Mouse (Mus musculus): ENCODE measurements at regions not wholly inside any gene's neighbourhood (a gene's known extent, or its start where the extent isn't known, plus 50 kb on each side); places are given as distances from the start of the nearest gene placed in this dataset.
"Not testable (repeated sequence)": the region's sequence is repeated elsewhere in the genome, so short reads cannot be mapped to it uniquely, and the experiment has no call there.

DNA sequence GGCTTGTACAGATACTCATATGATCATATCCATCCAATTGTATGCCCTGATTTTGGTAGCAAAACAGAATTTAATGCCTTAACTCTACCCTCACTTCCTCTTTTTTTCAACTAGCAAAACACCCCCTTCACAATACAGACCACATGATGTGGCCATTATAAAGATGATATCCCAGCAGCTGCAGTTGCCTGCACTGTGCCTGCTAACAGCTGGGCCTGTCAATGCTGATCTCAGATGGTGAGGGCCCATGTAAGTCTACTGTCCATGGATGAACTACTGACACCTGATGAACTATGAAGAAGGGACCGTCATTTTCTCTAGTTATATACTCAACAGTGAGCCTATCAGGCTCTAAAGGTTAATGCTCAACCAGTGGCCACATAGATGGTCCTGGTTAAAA, 191.8 kb upstream of the Fmr1 start:
- DNase-seq (ENCODE audit: inconsistent age in 2 of 2, low spot score in 1 of 2) = no peak

DNA sequence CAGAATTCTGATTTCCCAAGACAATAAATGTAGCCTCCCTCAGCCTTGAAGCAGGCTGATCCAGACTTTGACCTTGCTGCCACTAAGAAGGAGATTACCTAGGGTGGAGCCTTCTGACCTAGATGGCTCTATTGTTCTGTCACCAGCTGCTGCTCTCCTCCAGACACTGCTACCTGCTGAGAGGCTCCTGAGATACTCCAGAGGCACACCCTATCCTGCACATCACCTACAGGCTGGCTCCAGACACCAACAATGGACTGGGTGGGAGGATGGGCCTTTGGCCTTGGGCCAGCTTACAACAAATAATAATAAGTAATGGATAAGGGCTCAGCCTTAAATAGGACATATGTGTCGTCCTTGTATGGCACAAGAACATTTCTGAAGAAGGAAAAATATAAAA, 186.3 kb upstream of the Fmr1 start:
- not testable (repeated sequence) for DNase-seq (ENCODE audit: inconsistent age in 2 of 2, low spot score in 1 of 2)

DNA sequence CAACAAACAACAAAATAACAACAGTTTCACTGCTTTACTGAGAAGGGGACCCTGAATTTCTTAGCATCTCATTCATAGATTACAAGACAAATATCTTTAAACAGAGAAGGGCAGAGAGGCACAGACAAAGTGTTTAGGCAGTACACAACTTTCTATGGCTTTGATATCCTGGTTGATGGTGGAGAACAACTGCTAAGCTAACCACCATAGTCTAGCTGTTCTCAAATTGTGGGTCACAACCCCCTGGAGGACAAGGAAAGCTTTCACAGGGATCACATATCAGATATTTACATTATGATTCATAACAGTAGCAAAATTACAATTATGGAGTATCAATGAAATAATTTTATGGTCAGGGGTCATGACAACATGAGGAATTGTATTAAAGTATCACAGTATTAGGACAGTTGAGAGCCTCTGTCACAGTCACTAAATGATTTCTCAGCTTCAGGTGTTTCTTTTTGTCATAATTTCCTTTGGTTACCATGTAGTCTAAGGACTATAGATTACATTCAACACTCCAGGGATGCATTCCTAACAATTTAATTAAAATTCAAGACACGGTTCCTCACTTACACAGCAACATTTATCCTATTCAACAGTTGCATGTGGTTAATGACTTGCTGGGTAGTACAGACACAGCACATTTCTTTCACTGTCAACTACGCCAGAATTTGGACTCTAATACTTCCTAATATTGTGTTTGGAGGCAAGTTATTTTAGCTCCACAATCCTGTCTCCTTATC, 183.8 kb upstream of the Fmr1 start:
- no peak for DNase-seq (ENCODE audit: inconsistent age in 2 of 2, low spot score in 1 of 2)

DNA sequence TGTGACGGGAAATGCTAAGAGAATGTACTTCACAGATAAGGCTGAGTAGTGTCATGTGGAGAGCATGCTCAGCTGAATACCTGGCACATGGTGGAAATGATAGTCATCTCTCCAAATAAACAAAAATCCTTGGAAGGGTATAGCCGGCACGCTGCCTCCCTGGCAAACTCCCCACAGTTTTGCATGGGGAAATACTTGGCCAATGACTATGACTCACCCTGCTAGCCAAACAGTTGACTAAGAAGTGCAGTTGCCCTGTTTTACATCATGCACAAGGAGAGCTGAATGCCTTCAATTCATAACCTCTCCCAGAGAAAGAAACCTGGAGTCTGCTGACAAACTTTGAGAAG, 183.2 kb upstream of the Fmr1 start:
- DNase-seq (ENCODE audit: inconsistent age in 2 of 2, low spot score in 1 of 2) = peak in 1 of 2 experiments; percentile 34

DNA sequence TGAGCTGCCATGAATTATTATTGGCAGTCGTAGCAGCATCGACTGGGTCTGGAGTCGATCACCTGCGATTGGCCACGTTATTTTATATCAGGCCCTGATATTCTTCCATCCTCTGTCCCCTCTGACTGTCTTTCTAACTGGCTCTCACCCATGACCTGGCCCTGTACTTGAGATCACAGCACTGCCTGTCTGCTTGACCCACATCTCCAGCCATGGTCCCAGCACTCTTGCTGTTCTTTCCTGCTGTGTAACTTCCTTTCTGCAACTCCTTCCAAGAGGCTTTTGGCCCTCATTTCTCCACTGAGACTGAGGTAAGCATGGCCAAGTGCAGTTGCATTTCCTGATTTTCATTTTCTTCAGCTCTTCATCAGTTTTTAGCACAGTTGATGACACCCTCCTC, 182.6 kb upstream of the Fmr1 start:
- no peak for DNase-seq (ENCODE audit: inconsistent age in 2 of 2, low spot score in 1 of 2)

DNA sequence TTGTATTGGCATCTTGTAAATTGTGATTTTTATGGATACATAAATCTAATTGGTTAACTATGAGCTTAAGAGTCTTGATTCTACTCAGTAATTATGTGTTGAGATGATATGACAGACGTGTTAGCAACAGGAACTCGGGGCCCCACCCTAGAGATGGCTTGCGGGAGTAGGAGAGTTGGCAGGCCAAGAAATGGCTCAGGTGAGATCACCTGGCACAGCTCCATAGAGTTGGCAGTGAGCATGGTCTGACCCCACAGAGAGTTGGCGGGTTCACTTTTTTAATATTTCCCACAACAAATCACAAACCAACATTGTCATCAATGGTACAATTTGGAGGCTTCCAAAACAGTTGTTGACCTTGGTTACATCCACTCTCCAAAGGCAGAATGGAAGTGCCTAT, 180.5 kb upstream of the Fmr1 start:
- DNase-seq (ENCODE audit: inconsistent age in 2 of 2, low spot score in 1 of 2) = no peak

DNA sequence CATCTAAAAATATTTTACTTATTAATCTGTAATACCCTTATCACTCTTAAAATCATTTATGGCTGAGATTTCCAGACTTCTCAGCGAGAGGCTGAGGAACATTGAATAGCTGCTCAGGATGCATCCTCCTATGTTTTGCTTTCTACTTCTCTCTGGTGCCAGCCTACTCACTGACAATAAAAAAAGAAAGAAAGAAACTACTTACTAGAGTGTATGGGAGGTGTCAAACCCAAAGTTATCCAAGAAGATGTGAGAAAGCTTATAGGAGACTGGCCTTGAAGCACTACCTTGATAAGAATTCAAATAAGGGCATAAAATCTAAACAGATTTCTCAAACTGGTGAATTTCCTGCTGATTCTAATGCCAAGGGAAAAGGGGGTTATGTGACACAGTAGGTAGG, 175.4 kb upstream of the Fmr1 start:
- DNase-seq (ENCODE audit: inconsistent age in 2 of 2, low spot score in 1 of 2) = no peak

DNA sequence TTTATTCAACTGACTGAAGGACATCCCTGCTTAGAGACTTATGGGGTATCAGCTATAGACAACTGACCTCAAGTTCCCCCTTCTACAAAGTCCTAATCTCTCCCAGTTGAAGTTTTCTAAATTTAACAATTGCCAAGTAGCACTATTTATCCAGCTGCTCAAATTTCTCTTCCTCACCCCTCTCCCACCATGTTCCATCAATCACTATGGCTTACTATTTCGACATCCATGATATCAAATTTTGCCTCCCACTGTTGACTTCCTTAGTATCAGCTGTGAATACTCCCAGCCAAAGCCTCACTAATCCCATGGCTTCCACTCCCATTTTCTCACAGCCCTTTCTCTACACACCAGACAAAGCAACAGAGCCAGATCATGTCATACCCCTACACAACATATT, 170.7 kb upstream of the Fmr1 start:
- no peak for DNase-seq (ENCODE audit: inconsistent age in 2 of 2, low spot score in 1 of 2)

DNA sequence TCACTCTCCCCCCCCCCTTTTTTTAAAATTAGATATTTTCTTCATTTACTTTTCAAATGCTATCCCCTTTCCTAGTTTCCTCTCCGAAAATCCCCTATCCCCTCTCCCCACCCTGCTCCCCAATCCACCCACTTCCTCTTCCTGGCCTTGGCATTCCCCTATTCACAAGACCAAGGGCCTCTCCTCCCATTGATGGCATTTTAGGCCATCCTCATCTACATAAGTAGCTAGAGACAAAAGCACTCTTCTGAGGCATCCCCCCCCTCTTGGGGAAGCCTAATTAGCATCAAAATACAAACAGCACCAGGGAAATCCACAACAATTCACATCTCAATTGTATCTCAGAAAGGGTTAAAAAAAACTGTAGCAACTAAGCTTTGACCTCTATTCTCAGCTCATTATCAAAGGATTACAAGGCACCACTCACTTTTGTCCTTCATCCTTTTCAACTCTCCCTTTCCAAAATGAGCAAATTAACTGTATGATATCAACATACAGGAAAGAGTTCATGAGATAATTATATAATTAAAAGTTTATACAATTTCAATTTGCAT, 166.1 kb upstream of the Fmr1 start:
- DNase-seq (ENCODE audit: inconsistent age in 2 of 2, low spot score in 1 of 2) = no peak

DNA sequence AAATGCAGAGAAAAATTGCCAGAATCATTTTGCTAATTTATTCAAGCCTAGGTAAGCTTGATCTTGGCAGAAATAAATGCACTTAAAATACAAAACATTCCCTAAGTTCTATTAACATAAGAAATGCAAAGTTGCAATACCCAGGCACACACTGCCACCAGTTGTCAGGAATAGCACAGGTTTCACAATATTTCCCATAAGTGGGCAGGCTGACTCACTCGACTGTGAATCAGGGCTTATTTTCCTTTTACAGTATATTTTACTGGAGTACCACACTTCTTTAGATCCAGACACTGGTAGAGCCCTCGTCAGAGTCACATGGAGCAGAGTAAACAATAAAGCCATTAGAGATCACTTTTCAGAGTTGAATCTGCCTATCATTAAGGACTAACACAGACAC, 131.8 kb upstream of the Fmr1 start:
- DNase-seq (ENCODE audit: inconsistent age in 2 of 2, low spot score in 1 of 2) = no peak

DNA sequence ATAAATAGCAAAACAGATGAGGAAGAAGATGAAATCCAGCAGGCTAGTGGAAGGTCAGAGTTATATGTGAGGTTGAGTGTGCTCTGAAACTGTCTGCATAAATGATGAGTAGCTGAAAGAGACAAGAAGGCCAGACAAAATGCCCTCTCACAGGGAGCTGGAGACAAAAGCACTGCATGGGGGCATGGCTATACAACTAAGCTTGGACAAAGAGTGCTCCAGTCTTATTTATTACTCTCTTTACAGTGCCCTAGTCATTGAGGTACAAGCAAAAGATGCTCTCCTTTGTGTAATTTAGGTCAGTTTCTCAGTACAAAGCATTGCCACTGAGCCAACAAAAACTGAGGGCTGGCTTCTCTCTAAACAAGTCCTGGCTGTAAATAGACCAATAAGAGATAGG, 124.3 kb upstream of the Fmr1 start:
- DNase-seq (ENCODE audit: inconsistent age in 2 of 2, low spot score in 1 of 2) = no peak

DNA sequence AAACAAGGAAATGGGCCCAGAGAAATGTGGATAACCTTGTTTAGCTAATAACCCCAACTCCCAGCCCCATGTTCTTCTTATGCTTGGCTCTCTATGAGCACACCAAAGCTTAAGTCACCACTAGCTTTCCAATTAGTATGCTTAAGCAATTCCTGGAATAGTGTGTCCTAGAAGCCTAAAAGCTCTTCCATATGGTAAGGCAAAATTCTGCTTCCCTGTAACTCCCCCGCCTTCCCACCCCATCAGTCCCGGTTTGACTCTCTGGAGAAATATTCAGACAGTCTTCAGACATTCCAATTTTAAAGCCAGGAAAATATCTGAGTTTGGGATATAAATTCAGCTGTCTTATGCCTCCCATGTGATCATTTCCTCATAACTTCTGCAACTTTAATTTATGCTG, 120.6 kb upstream of the Fmr1 start:
- DNase-seq (ENCODE audit: inconsistent age in 2 of 2, low spot score in 1 of 2) = no peak

DNA sequence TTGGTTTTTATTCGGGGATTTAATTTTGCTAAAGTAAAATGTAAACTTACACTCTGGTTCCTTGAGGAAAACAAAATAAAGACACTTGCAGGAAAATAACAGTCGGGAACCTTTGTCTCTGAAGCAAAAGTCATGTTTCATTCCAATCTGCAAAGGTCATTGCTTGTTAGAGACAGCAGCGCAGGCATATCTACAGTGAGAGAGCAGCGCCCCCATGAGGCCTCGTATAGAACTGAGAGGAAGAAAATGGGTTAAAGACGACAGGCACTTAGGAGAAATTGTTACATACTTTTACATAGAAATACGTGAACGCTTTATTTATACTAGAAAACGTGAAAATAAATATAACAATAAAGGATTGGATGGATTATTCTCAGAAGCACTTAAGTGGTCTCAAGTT, 93.1 kb upstream of the Fmr1 start:
- DNase-seq (ENCODE audit: inconsistent age in 2 of 2, low spot score in 1 of 2) = peak; percentile 11 to 61

DNA sequence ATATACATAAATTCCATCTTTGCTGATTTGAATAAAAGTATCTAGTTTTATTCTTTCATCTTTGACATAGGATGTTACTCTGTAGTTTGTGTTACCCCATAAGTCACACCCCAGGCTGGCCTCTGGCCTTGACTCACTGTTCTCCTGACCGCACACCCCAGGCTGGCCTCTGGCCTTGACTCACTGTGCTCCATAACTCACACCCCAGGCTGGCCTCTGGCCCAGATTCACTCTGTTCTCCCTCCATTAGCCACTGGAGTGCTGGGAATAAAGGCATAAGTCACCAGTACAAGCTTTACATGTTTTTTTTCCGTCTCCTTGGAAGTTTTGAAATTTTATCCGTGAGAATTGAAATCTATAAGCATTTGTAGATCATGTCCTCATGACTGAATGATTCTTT, 56.2 kb upstream of the Fmr1 start:
- DNase-seq (ENCODE audit: inconsistent age in 2 of 2, low spot score in 1 of 2) = peak in 1 of 2 experiments; percentile 22

Measured in adrenal gland, adult (tissue).